Mouse (Mus musculus) spleen, adult 2 months (tissue): ENCODE measurements at regions not wholly inside any gene's neighbourhood (a gene's known extent, or its start where the extent isn't known, plus 50 kb on each side); places are given as distances from the start of the nearest gene placed in this dataset.

Source experiments
- CTCF ChIP-seq: fragments of 200-500 bp; IDR thresholded peaks from 2 replicates; pipeline ENCODE4 v1.5.1; 2011; ENCODE audit warnings: mild to moderate bottlenecking, inconsistent platforms; ENCODE audit not compliant: insufficient read depth, insufficient read length, insufficient replicate concordance; ENCODE audit errors: extremely low read depth
- POLR2A ChIP-seq: fragments of 200-500 bp; IDR thresholded peaks from 2 replicates; pipeline ENCODE4 v1.6.1; 2011; ENCODE audit warnings: low read depth, low read length, inconsistent platforms

DNA sequence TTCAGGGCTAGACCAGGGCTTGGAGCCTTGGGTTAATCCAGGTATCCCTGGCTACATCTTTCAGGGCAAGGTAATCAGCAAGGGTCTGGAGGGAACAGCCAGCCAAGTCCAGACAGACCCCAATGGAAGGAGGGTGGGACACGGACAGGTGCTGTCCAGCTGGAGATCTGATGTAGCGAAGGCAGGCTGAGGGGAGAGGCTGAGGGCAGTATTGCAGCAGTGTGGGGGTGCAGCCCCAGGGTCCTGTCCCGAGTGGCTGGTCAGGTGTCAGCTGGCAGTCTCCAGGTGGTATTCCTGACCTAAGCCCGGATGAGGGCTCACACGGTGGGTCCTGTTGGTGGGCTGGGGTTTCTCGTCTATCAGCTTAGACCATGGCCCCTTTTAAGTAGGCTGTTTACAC lies 245.7 kb downstream of the Etnk1 start:
- TF ChIP-seq CTCF: no peak
- TF ChIP-seq POLR2A: no peak
